Mouse (Mus musculus) left cerebral cortex, postnatal 14 days (tissue): ENCODE results near the gene Acyp1. TPM values are rescaled to one million over a fixed set of nuclear protein-coding genes. Genes with fewer than 3 reads are reported as not detected.
A peak's percentile ranks its signal among the peaks of the same experiment; 100 is the strongest.

Source experiments
- DNase-seq, 2 experiments: peaks; one replicate each; pipeline ENCODE4 v3.0.0; 2021 to 2022; ENCODE audit warnings: low spot score in 2 of 2, mixed read lengths in 1 of 2
- intact Hi-C: fragments of 180-260 bp; cut with DNase I; formaldehyde crosslinking; loops from one replicate; pipeline ENCODE4 v1.15.1; 2025
- long read RNA-seq, 2 experiments: library from polyadenylated mRNA; stranded (forward); transcript quantifications; one replicate each; pipeline ENCODE4 v2.0.0; 2021
- total RNA-seq, 2 experiments: library from RNA; stranded (reverse); gene quantifications; 2 replicates each; pipeline ENCODE4 v1.2.3; 2021

Gene Acyp1
- total RNA-seq, result 10 to 100 TPM; 35.2 to 35.5 TPM
- long read RNA-seq, experiment 1, transcript Acyp1-201 (3 exons, 648 nt), result major isoform, 20 of 21 reads
- long read RNA-seq, experiment 1, partial matches to known transcripts, result 1 of 21 reads
- long read RNA-seq, experiment 1, other reads (novel, unspliced or antisense), result 0 of 21 reads
- long read RNA-seq, experiment 2, transcript Acyp1-201 (3 exons, 648 nt), result major isoform, 6 of 6 reads
- long read RNA-seq, experiment 2, partial matches to known transcripts, result 0 of 6 reads
- long read RNA-seq, experiment 2, other reads (novel, unspliced or antisense), result 0 of 6 reads

GRCm38 (mm10) chr12:85287809-85288485 is at the start of gene Acyp1:
Gene Acyp1 (minus strand): TSS chr12:85288438.
- no peak for DNase-seq
- intact Hi-C loops, result loop anchor here (5.0 kb wide), 1 partner anchor 121 kb away; no protein-coding TSS in a partner anchor

GRCm38 (mm10) chr12:85337567-85338311 is 49.5 kb upstream of the Acyp1 start:
- no peak for DNase-seq
- intact Hi-C loops, result no loop called here

- intact Hi-C loops, result no loop called here
Measured at GRCm38 (mm10) chr12:85330153-85330552, 41.9 kb upstream of the Acyp1 start.

DNA sequence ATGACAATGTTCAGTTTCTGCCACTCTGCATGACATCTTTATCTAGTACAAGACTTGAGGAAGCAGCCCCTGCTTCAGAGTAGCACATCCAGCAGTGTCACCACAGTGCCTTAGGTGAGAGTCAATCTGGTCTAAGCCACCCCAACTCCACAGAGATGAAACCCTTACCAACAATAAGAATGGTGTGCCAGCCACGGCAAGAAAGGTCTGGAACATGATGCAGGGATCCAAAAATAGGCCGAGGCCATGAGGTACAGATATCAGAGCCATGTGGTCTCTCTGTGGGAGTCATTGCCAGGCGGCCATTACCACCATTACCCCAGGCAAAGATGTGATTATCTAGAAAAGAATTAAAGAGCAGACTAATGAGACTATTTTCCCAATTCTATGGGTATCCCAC is 20.4 kb upstream of the Acyp1 start:
- intact Hi-C loops, result loop anchor here (10.0 kb wide), 1 partner anchor 334 kb away; the partner anchor contains the start of genes Arel1 and Fcf1
- DNase-seq, result no peak

More at GRCm38 (mm10) chr12:85330153-85330552, 41.9 kb upstream of the Acyp1 start:
- no peak for DNase-seq

GRCm38 (mm10) chr12:85305247-85305892 is 17.1 kb upstream of the Acyp1 start:
- DNase-seq, result peak; percentile 90 to 92
- intact Hi-C loops, result loop anchor here (2.0 to 10.0 kb wide), 2 partner anchors 137 to 331 kb away; partner anchors contain the start of genes Arel1 and Fcf1

GRCm38 (mm10) chr12:85304725-85305124 is 16.5 kb upstream of the Acyp1 start:
- DNase-seq, result peak in 1 of 2 experiments; percentile 14
- intact Hi-C loops, result loop anchor here (2.0 to 10.0 kb wide), 2 partner anchors 136 to 330 kb away; partner anchors contain the start of genes Arel1 and Fcf1

- DNase-seq, result no peak
- intact Hi-C loops, result loop anchor here (10.0 kb wide), 1 partner anchor 328 kb away; the partner anchor contains the start of genes Arel1 and Fcf1
Measured at GRCm38 (mm10) chr12:85303256-85303655, 15.0 kb upstream of the Acyp1 start.

DNA sequence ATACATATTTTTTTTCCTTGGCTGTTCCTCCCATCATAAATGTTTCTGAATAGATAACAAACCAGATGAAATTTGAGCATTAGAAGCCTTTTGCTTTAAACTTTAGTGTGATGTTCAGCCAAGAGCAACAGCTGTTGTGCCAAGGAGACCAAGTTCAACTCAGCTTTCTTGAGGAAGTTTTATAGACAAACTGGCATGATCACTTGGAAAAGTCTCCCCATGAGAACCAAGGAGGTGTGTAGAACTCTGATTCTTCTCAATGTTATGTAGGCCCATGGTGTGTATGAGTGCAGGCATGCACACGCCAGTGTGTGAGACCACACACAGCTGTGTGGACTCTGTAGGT is 10.6 kb upstream of the Acyp1 start:
- intact Hi-C loops, result no loop called here
- DNase-seq, result no peak

GRCm38 (mm10) chr12:85298127-85298834 is 10.0 kb upstream of the Acyp1 start:
- no peak for DNase-seq
- intact Hi-C loops, result no loop called here

GRCm38 (mm10) chr12:85297345-85297997 is 9.2 kb upstream of the Acyp1 start:
- no peak for DNase-seq
- intact Hi-C loops, result no loop called here

DNA sequence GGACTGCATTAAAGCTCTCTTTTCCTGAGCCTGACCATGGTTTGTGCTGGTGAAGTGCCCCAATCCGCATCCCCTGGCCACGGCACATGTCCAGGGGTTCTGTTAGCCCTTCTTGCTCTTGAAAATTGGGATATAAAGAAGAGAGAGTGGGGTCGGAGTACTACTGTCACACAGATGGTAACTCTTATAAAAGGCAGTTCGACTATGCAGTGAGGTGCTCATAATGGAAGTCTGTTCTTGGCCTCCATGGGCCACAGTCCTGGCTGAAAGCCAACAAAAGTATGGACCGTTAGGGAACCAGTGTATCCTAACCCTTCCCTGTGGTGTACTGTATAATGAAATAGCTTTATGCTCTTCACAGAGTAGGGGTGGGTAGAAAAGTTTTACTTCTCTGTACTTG is 8.7 kb upstream of the Acyp1 start:
- no peak for DNase-seq
- intact Hi-C loops, result no loop called here

DNA sequence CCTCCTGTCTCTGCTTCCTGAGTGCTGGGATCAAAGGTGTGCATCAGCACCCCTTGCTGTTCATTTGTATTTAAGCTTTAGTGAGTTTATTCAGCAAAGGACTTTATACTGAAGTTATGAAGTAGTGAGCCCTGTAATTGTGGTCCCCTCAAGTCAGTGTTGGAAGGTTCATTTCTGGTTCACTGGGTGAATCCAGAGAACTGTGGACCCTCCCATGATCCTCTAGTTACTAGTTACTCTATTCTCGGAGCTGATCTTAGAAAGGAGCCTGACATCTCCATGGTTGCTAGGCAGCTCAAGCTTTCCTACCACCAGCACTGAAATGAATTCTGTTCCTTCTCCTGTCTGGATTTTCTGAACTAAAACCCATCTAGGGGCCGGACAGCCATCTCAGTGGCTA is 7.3 kb upstream of the Acyp1 start:
- intact Hi-C loops, result no loop called here
- DNase-seq, result no peak

- intact Hi-C loops, result no loop called here
- DNase-seq, result no peak
Measured at GRCm38 (mm10) chr12:85292906-85293305, 4.7 kb upstream of the Acyp1 start.

GRCm38 (mm10) chr12:85292288-85292687 is 4.0 kb upstream of the Acyp1 start:
- DNase-seq, result no peak
- intact Hi-C loops, result no loop called here

DNA sequence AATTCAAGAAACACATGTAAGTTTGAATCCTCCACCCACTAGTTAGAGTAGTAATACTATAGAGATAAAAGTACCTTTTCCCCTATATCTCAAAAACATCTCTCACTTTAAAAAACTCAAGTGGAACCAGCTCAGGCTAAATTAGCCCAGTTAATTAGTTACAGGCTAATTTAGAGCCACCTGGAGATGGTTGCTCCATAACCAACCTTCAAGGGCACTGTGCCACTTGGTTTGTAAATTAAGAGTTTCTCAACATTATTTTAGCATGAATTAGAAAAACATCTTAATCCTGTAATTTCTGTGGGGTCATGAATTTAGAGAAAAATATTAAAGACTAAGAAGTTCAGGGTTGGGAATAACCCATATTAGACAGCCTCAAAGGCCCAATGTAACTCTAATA is 3.3 kb upstream of the Acyp1 start:
- DNase-seq, result no peak
- intact Hi-C loops, result no loop called here

DNA sequence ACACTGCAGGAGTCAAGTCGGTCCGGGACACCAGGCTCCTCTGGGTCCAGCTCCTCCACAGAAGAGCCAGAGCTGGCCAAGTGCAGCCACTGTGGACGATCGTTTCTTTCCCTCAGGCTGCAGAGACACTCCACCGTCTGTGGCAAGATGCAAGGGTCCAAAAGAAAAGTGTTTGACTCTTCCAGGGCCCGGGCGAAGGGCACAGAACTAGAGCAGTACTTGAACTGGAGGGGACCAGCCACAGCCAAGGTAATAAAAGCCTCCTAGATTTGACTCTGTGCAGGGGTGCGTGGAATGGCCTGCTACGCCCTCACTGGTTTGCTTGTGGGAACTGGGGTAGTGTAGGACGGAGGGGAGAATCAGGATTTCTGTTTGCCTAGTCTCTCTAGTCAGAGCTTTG is 2.4 kb upstream of the Acyp1 start:
- intact Hi-C loops, result no loop called here
- DNase-seq, result no peak

GRCm38 (mm10) chr12:85289157-85290000 is 1.1 kb upstream of the Acyp1 start:
- peak in 1 of 2 experiments; percentile 48 for DNase-seq
- intact Hi-C loops, result loop anchor here (5.0 kb wide), 1 partner anchor 122 kb away; no protein-coding TSS in a partner anchor
